Mouse (Mus musculus) liver, postnatal 0 days (tissue): ENCODE data around the gene Psmb3.

Experiments used
- CTCF ChIP-seq: sonication (generic); IDR thresholded peaks from 2 replicates; pipeline ENCODE4 v1.5.1; 2016; ENCODE audit warnings: antibody characterized with exemption, low read depth
- EP300 ChIP-seq: IDR thresholded peaks from 2 replicates; pipeline ENCODE4 v1.6.1; 2016; ENCODE audit warnings: antibody characterized with exemption, low read depth, mild to moderate bottlenecking

DNA sequence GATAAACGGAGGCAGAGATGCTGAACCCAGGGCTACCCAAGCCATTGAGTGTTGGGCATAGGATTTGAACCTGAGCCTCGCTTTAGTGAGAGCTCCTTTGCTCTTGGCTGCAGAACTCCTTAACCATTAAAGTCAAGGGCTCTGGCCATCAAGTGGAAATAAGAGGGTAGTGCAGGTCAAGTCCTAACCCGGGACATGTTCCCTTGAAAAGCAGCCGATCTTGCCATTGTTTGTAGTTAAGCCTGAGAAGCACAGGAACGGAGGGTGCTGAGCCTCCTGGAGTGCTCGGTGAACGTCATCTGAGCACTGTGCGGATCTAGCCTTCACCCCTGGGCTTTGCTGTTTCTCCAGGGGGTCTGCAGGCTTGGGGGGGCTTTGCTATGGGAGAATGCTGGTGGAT lies 25.4 kb upstream of the Psmb3 start:
- peak; percentile 16; the same call in 1 of the 2 replicates for TF ChIP-seq CTCF
- no peak for TF ChIP-seq EP300
